Mouse (Mus musculus) cerebellum, adult 11-12 months (tissue): ENCODE results near the gene Ap1m2.
"Not testable (repeated sequence)": the region's sequence is repeated elsewhere in the genome, so short reads cannot be mapped to it uniquely, and the experiment has no call there.

Source experiments
- DNase-seq: peaks from one replicate; pipeline ENCODE4 v3.0.0; 2022

The Ap1m2 gene

DNA sequence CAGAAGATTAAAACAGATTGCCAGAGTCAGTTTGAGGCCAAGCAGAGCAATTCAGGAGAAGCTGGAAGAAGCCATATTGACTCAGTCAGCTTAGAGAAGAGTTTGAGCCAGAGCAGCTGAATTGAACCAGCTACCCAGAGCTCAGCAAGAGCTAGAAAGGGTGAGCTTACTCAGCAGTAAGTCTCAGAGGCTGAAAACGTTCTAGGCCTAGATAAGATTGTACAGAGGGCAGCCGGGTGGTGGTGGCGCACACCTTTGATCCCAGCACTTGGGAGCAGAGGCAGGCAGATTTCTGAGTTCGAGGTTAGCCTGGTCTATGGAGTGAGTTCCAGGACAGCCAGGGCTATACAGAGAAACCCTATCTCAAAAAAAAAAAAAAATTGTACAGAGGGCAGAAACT, 55.8 kb downstream of the Ap1m2 start:
- DNase-seq: not testable (repeated sequence)

GRCm38 (mm10) chr9:21254690-21255089, 57.4 kb downstream of the Ap1m2 start:
- DNase-seq: no peak

GRCm38 (mm10) chr9:21251116-21251735, 60.9 kb downstream of the Ap1m2 start:
- no peak for DNase-seq

DNA sequence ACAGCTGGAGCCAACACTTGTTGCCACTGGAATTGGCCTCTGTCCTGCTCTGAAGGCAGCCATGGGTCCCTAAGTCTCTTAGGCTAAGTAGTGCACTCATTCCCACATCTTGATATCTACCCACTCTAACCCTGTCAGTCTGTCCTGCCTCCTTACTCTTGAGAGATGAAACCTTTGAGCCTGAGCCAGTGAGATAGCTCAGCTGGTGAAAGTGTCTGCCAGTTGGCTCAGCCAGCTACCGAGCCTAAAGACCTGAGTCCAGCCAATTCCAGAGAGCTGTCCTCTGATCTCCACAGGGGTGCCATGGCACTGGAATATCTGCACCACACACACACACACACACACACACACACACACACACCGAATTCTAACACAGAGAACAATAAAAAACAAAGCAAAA, 61.6 kb downstream of the Ap1m2 start:
- DNase-seq: no peak

DNA sequence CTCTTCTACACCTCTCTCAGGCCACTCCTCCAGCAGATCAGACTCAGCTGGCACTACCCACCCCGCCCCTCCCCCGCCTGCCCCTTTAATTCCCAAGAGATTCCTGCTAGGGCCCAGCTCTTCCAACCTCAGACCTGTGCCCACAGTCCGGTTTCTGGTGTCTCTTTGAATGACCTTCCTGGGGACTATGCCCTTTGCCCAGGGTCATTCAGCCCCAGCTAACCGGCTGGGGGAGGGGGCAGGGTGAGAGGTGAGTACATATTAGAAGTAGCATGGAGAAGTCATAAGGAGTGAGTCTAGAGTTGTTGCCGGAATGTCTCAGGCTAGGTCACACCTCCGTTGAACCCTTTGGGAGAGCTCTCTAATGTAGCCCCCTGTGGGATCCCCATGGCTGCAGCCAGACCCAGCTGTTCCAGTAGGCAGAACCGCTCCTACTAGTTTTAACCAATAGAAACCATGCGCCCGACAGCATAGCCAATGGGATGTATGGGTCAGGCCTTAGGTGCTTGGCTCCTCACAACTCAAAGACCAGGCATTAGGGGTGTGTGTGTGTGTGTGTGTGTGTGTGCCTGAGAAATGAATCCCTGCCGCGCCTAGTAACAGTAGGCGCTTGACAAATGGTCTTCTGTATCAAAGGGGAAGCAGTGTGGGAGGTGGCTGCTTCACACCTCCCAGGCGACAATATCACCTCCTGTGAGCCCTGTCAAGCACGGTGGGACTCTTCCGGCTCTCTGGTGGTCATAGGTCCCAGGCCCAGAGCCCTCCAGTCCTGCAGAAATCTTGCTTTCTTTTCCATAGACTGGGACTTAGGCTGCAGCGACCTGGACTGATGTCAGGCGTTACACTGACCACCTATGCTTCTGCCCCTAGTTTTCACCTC, 62.3 kb downstream of the Ap1m2 start:
- no peak for DNase-seq

DNA sequence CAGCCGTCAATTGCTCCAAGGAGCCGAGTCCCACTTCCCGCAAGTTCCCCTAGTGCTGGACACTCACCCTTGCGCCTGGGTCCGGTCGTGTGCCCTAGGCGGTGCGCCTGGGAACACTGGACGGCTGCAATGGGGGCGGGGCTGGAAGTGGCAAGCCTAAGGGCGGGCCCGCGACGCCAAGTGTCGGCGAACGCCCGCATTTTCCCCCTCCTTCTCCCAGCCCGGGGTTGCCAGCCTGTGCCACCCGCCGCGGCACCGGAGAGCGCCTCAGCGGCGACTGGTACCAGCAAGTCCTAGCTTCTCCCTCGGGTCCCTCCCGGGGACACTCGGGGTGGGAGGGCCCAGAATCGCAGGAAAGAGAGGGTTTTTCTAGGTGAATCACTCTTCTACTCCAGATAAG, 63.8 kb downstream of the Ap1m2 start, which contains the start of gene S1pr5:
Gene S1pr5, minus strand, starts transcription at position 118 of the 400 bp plus-strand sequence.
- no peak for DNase-seq

DNA sequence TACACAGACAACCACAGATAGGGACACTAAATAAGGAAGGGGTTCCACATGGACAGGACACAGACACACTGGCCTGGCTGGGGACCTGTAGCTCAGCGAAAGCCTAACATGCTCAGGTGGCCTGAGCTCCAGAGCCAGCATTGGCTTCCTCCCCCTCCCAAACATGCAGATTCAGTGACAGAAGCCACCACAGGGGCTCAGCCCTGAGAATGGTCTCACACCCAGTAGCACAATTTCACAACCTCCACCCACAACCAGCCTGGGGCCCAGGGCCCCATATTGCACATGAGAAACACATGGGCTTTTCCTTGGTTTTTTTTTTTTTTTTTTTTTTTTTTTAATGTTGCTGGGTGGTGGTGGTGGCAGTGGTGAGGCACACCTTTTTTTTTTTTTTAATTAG, 65.8 kb downstream of the Ap1m2 start:
- no peak for DNase-seq

DNA sequence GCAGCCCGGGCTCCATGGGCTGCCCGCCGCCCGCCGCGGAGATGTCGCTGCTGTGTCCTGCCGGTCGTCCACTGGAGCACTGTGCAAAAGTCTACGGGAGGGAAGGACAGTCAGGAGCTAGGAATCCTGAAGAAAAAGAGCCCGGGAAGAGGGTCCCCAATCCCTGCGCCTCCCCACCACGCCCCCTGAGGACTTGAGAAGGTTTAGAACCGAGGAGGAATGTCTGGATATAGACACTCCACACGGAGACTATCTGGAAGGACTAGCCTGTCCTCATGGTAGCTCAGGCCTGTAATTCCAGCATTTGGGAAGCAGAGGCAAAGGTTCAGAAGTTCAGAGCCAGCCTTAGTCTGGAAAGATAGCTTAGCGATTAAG, 67.0 kb downstream of the Ap1m2 start:
- DNase-seq: no peak

- DNase-seq: peak; percentile 82
These were observed 67.6 kb downstream of the Ap1m2 start for GRCm38 (mm10) chr9:21244428-21245112.
